Mouse (Mus musculus) regulatory T cell (primary cell): Measurements from ENCODE around the gene Plce1.
"Not testable (repeated sequence)": the region's sequence is repeated elsewhere in the genome, so short reads cannot be mapped to it uniquely, and the experiment has no call there.

Experiments
- in situ Hi-C: fragments of 300-600 bp; cut with MboI, MseI; formaldehyde crosslinking; loops from one replicate; pipeline ENCODE4 v1.15.1; 2025; ENCODE audit warnings: high pct_unique_total_duplicates

Plce1 gene

GRCm38 (mm10) chr19:38632251-38632650 is 151.3 kb downstream of the Plce1 start:
- in situ Hi-C loops = no loop called here

GRCm38 (mm10) chr19:38633306-38633705 is 152.4 kb downstream of the Plce1 start:
- in situ Hi-C loops = no loop called here

GRCm38 (mm10) chr19:38639050-38639449 is 158.1 kb downstream of the Plce1 start:
- in situ Hi-C loops = no loop called here

GRCm38 (mm10) chr19:38639805-38640204 is 158.9 kb downstream of the Plce1 start:
- in situ Hi-C loops = no loop called here

GRCm38 (mm10) chr19:38642515-38642914 is 161.6 kb downstream of the Plce1 start:
- in situ Hi-C loops = not testable (repeated sequence)

GRCm38 (mm10) chr19:38644871-38645595 is 164.1 kb downstream of the Plce1 start:
- in situ Hi-C loops = no loop called here

GRCm38 (mm10) chr19:38657980-38658379 is 177.1 kb downstream of the Plce1 start:
- in situ Hi-C loops = no loop called here

GRCm38 (mm10) chr19:38665398-38665797 is 184.5 kb downstream of the Plce1 start:
- in situ Hi-C loops = no loop called here

GRCm38 (mm10) chr19:38672015-38672600 is 191.2 kb downstream of the Plce1 start:
- in situ Hi-C loops = no loop called here

- in situ Hi-C loops = no loop called here
Measured at GRCm38 (mm10) chr19:38673936-38674335, 193.0 kb downstream of the Plce1 start.

- in situ Hi-C loops = loop anchor here (25.0 kb wide), 1 partner anchor 1216 kb away; no protein-coding TSS in a partner anchor
Measured at GRCm38 (mm10) chr19:38678655-38679054, 197.7 kb downstream of the Plce1 start.

GRCm38 (mm10) chr19:38679520-38679919 is 198.6 kb downstream of the Plce1 start:
- in situ Hi-C loops = loop anchor here (25.0 kb wide), 1 partner anchor 1217 kb away; no protein-coding TSS in a partner anchor

- in situ Hi-C loops = loop anchor here (25.0 kb wide), 1 partner anchor 1225 kb away; no protein-coding TSS in a partner anchor
Measured at GRCm38 (mm10) chr19:38687326-38687725, 206.4 kb downstream of the Plce1 start.

GRCm38 (mm10) chr19:38688741-38689507 is 208.0 kb downstream of the Plce1 start:
- in situ Hi-C loops = loop anchor here (25.0 kb wide), 1 partner anchor 1227 kb away; no protein-coding TSS in a partner anchor

GRCm38 (mm10) chr19:38690276-38690675 is 209.4 kb downstream of the Plce1 start:
- in situ Hi-C loops = loop anchor here (25.0 kb wide), 1 partner anchor 1228 kb away; no protein-coding TSS in a partner anchor

- in situ Hi-C loops = loop anchor here (25.0 kb wide), 1 partner anchor 1229 kb away; no protein-coding TSS in a partner anchor
Measured at GRCm38 (mm10) chr19:38691533-38691932, 210.6 kb downstream of the Plce1 start.

GRCm38 (mm10) chr19:38693331-38693730 is 212.4 kb downstream of the Plce1 start:
- in situ Hi-C loops = loop anchor here (25.0 kb wide), 1 partner anchor 1231 kb away; no protein-coding TSS in a partner anchor

GRCm38 (mm10) chr19:38693769-38694168 is 212.9 kb downstream of the Plce1 start:
- in situ Hi-C loops = loop anchor here (25.0 kb wide), 1 partner anchor 1231 kb away; no protein-coding TSS in a partner anchor

GRCm38 (mm10) chr19:38701776-38702175 is 220.9 kb downstream of the Plce1 start:
- in situ Hi-C loops = no loop called here

GRCm38 (mm10) chr19:38704742-38705141 is 223.8 kb downstream of the Plce1 start:
- in situ Hi-C loops = no loop called here

GRCm38 (mm10) chr19:38705244-38705643 is 224.3 kb downstream of the Plce1 start:
- in situ Hi-C loops = no loop called here

- in situ Hi-C loops = no loop called here
Measured at GRCm38 (mm10) chr19:38706449-38706848, 225.5 kb downstream of the Plce1 start.
